Mouse (Mus musculus): ENCODE data around the gene Glrx5.

Glrx5 gene

DNA sequence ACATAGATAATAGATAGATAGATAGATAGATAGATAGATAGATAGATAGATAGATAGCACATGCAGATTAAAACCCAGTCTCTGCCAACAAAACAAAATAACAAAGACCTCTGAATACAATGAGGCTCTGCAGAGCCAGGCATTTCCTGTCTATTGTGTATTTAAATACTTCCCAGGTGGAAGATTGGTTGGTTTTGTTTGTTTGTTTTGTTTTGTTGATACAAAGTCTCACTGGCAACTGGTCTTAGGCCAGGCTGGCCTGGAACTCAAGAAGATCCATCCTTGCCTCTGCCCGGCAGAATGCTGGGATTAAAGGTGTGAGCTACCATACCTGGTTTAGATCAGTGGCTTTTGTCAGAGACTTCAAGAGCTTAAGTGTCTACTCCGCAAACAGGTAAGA, 44.7 kb downstream of the Glrx5 start:
- Histone ChIP-seq H3K27me3 (ENCODE audit: insufficient read depth, low read length) (no peaks in the 10 kb centered on the region), H3K9me3 (ENCODE audit: low read length) (peaks cover 14% of the 10 kb centered on the region), H3K4me3 (replicated peaks; ENCODE audit: low read length) (0 out of 2 replicates have a peak overlapping the region, but pooled peaks have one; percentile 44), H3K4me1 (replicated peaks; ENCODE audit: low read depth, low read length) (peaks cover 52% of the 10 kb centered on the region), H3K36me3 (ENCODE audit: insufficient read depth, low read length) (0 out of 2 replicates have a peak, but pooled peaks cover 3% of the 10 kb centered on the region)
- TF ChIP-seq NANOG (IDR thresholded peaks at IDR 0.05; ENCODE audit: borderline replicate concordance, low read length) (0 out of 2 replicates have a peak, but pooled peaks have one; percentile 48), CTCF (conservative IDR thresholded peaks at IDR 0.05; ENCODE audit: low read length) (no peak), POU5F1 (IDR thresholded peaks at IDR 0.05; ENCODE audit: borderline replicate concordance, low read length) (no peak)

DNA sequence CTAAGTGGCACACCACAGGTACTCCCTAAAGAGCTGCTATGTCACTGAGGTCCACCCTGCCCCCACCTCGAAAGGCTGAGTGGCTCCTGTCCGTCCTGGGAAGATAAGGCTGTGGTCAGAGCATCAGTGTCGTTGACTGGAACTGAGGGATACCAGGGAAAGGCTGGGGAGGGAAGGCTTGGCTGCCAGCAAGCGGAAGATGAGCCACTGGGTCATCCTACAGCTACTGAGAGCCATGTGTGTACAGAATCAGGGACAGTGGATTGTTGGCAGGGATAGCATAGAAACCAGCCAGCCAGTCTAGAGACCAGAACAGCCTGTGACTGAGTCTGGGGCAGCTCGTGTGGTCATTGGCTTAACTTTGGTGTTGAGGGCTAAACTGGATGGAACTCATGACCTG, 51.7 kb downstream of the Glrx5 start:
- Histone ChIP-seq H3K4me3 (replicated peaks; ENCODE audit: low read length) (no peak overlapping the region), H3K27me3 (ENCODE audit: insufficient read depth, low read length) (peaks cover 7% of the 10 kb centered on the region; the same call in 1 of the 2 replicates), H3K36me3 (ENCODE audit: insufficient read depth, low read length) (0 out of 2 replicates have a peak, but pooled peaks cover 3% of the 10 kb centered on the region), H3K4me1 (replicated peaks; ENCODE audit: low read depth, low read length) (peaks cover 64% of the 10 kb centered on the region), H3K9me3 (ENCODE audit: low read length) (peaks cover 16% of the 10 kb centered on the region)
- TF ChIP-seq POU5F1 (IDR thresholded peaks at IDR 0.05; ENCODE audit: borderline replicate concordance, low read length) (no peak), CTCF (conservative IDR thresholded peaks at IDR 0.05; ENCODE audit: low read length) (no peak), NANOG (IDR thresholded peaks at IDR 0.05; ENCODE audit: borderline replicate concordance, low read length) (no peak)

- TF ChIP-seq POU5F1 (IDR thresholded peaks at IDR 0.05; ENCODE audit: borderline replicate concordance, low read length) (no peak), CTCF (conservative IDR thresholded peaks at IDR 0.05; ENCODE audit: low read length) (no peak), NANOG (IDR thresholded peaks at IDR 0.05; ENCODE audit: borderline replicate concordance, low read length) (no peak)
- peaks cover 7% of the 10 kb centered on the region; the same call in 1 of the 2 replicates for H3K27me3 ChIP-seq (ENCODE audit: insufficient read depth, low read length)
- peaks cover 16% of the 10 kb centered on the region for H3K9me3 ChIP-seq (ENCODE audit: low read length)
- H3K36me3 ChIP-seq (ENCODE audit: insufficient read depth, low read length): 0 out of 2 replicates have a peak, but pooled peaks cover 3% of the 10 kb centered on the region
- peaks cover 69% of the 10 kb centered on the region for H3K4me1 ChIP-seq (replicated peaks; ENCODE audit: low read depth, low read length)
- no peak overlapping the region for H3K4me3 ChIP-seq (replicated peaks; ENCODE audit: low read length)
Observed at GRCm38 (mm10) chr12:105084816-105085215, 52.3 kb downstream of the Glrx5 start.

DNA sequence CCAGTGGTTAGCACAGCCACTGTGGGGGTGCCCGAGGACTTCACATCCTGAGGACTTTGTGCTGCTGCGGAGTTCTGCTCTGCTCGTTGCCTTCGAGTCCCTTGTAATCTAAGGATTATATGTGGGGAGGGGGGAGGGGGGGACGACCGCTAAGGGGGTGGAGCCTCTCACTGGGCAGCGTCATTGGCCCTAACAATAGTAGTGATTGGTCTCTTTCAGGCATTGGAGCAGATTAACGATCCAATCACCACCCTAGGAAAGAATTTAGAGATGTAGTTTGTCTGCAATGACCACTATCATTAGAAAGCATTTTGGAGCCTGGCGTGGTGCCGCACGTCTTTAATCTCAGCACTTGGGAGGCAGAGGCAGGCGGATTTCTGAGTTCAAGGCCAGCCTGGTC, 52.8 kb downstream of the Glrx5 start:
- 0 out of 2 replicates have a peak, but pooled peaks cover 3% of the 10 kb centered on the region for H3K36me3 ChIP-seq (ENCODE audit: insufficient read depth, low read length)
- TF ChIP-seq NANOG (IDR thresholded peaks at IDR 0.05; ENCODE audit: borderline replicate concordance, low read length): no peak
- no peak for TF ChIP-seq POU5F1 (IDR thresholded peaks at IDR 0.05; ENCODE audit: borderline replicate concordance, low read length)
- TF ChIP-seq CTCF (conservative IDR thresholded peaks at IDR 0.05; ENCODE audit: low read length): no peak
- no peak overlapping the region for H3K4me3 ChIP-seq (replicated peaks; ENCODE audit: low read length)
- peaks cover 7% of the 10 kb centered on the region; the same call in 1 of the 2 replicates for H3K27me3 ChIP-seq (ENCODE audit: insufficient read depth, low read length)
- H3K4me1 ChIP-seq (replicated peaks; ENCODE audit: low read depth, low read length): peaks cover 69% of the 10 kb centered on the region
- H3K9me3 ChIP-seq (ENCODE audit: low read length): peaks cover 16% of the 10 kb centered on the region

GRCm38 (mm10) chr12:105086781-105087180, 54.3 kb downstream of the Glrx5 start:
- peaks cover 9% of the 10 kb centered on the region for H3K9me3 ChIP-seq (ENCODE audit: low read length)
- H3K4me1 ChIP-seq (replicated peaks; ENCODE audit: low read depth, low read length): peaks cover 71% of the 10 kb centered on the region
- 0 out of 2 replicates have a peak, but pooled peaks cover 3% of the 10 kb centered on the region for H3K36me3 ChIP-seq (ENCODE audit: insufficient read depth, low read length)
- no peak for TF ChIP-seq NANOG (IDR thresholded peaks at IDR 0.05; ENCODE audit: borderline replicate concordance, low read length)
- H3K27me3 ChIP-seq (ENCODE audit: insufficient read depth, low read length): peaks cover 14% of the 10 kb centered on the region
- H3K4me3 ChIP-seq (replicated peaks; ENCODE audit: low read length): no peak overlapping the region

DNA sequence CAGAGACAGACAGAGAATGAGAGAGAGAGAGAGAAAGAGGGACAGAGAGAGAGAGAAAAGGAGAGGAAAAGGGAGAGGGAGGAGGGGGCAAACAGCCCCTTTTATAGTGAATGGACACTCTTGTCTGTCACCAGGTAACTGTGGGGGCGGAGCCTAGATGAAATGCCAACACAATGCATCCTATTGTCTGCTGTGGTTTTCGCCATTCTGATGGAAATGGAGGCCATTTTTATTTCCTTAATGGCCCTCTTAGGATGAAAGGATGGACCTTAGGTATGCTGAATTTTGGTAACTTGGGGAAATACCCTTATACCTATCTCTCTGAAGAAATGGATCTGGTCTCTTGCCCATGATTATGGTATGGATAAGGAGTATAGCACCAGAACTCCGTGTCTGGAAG, 54.9 kb downstream of the Glrx5 start:
- Histone ChIP-seq H3K4me3 (replicated peaks; ENCODE audit: low read length) (no peak overlapping the region), H3K27me3 (ENCODE audit: insufficient read depth, low read length) (peaks cover 14% of the 10 kb centered on the region), H3K9me3 (ENCODE audit: low read length) (peaks cover 5% of the 10 kb centered on the region), H3K36me3 (ENCODE audit: insufficient read depth, low read length) (no peaks in the 10 kb centered on the region), H3K4me1 (replicated peaks; ENCODE audit: low read depth, low read length) (peaks cover 73% of the 10 kb centered on the region)
- TF ChIP-seq POU5F1 (IDR thresholded peaks at IDR 0.05; ENCODE audit: borderline replicate concordance, low read length) (peak; percentile 72), NANOG (IDR thresholded peaks at IDR 0.05; ENCODE audit: borderline replicate concordance, low read length) (peak; percentile 90), CTCF (conservative IDR thresholded peaks at IDR 0.05; ENCODE audit: low read length) (no peak)

- H3K4me3 ChIP-seq (replicated peaks; ENCODE audit: low read length): no peak overlapping the region
- no peaks in the 10 kb centered on the region for H3K36me3 ChIP-seq (ENCODE audit: insufficient read depth, low read length)
- H3K9me3 ChIP-seq (ENCODE audit: low read length): peaks cover 4% of the 10 kb centered on the region; the same call in 1 of the 2 replicates
- peaks cover 14% of the 10 kb centered on the region for H3K27me3 ChIP-seq (ENCODE audit: insufficient read depth, low read length)
- no peak for TF ChIP-seq NANOG (IDR thresholded peaks at IDR 0.05; ENCODE audit: borderline replicate concordance, low read length)
- TF ChIP-seq POU5F1 (IDR thresholded peaks at IDR 0.05; ENCODE audit: borderline replicate concordance, low read length): no peak
- TF ChIP-seq CTCF (conservative IDR thresholded peaks at IDR 0.05; ENCODE audit: low read length): no peak
- peaks cover 77% of the 10 kb centered on the region for H3K4me1 ChIP-seq (replicated peaks; ENCODE audit: low read depth, low read length)
Observed at GRCm38 (mm10) chr12:105089231-105089630, 56.7 kb downstream of the Glrx5 start.

GRCm38 (mm10) chr12:105091604-105092003, 59.1 kb downstream of the Glrx5 start:
- H3K4me1 ChIP-seq (replicated peaks; ENCODE audit: low read depth, low read length): peaks cover 62% of the 10 kb centered on the region
- peaks cover 24% of the 10 kb centered on the region for H3K27me3 ChIP-seq (ENCODE audit: insufficient read depth, low read length)
- peaks cover 4% of the 10 kb centered on the region; the same call in 1 of the 2 replicates for H3K9me3 ChIP-seq (ENCODE audit: low read length)
- H3K36me3 ChIP-seq (ENCODE audit: insufficient read depth, low read length): no peaks in the 10 kb centered on the region
- TF ChIP-seq NANOG (IDR thresholded peaks at IDR 0.05; ENCODE audit: borderline replicate concordance, low read length): no peak
- no peak for TF ChIP-seq POU5F1 (IDR thresholded peaks at IDR 0.05; ENCODE audit: borderline replicate concordance, low read length)
- TF ChIP-seq CTCF (conservative IDR thresholded peaks at IDR 0.05; ENCODE audit: low read length): no peak
- no peak overlapping the region for H3K4me3 ChIP-seq (replicated peaks; ENCODE audit: low read length)

Data from E14TG2a.4 (cell line).